Mouse (Mus musculus) ovary, postnatal 10 days (tissue): Measurements from ENCODE around the gene Hmbs.

ENCODE experiments used
- DNase-seq: peaks from one replicate; pipeline ENCODE4 v3.0.0; 2022; ENCODE audit warnings: low spot score

The Hmbs gene

DNA sequence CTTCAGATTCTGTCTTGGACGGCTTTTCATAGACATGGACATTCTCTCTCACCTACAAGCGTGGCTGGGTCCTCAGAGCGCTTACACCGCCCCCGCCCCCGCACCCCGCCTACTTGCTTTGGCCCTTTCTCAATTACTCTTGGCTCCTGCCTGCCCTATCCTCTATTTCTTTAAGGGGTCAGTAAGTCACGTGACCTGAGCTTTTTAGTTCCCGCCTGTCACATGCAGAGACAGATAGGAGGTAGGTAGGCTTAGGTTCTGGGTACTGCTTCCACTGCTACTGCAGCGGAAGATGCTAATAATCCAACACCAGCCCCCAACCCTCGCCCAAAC lies 55.1 kb downstream of the Hmbs start:
- no peak for DNase-seq

DNA sequence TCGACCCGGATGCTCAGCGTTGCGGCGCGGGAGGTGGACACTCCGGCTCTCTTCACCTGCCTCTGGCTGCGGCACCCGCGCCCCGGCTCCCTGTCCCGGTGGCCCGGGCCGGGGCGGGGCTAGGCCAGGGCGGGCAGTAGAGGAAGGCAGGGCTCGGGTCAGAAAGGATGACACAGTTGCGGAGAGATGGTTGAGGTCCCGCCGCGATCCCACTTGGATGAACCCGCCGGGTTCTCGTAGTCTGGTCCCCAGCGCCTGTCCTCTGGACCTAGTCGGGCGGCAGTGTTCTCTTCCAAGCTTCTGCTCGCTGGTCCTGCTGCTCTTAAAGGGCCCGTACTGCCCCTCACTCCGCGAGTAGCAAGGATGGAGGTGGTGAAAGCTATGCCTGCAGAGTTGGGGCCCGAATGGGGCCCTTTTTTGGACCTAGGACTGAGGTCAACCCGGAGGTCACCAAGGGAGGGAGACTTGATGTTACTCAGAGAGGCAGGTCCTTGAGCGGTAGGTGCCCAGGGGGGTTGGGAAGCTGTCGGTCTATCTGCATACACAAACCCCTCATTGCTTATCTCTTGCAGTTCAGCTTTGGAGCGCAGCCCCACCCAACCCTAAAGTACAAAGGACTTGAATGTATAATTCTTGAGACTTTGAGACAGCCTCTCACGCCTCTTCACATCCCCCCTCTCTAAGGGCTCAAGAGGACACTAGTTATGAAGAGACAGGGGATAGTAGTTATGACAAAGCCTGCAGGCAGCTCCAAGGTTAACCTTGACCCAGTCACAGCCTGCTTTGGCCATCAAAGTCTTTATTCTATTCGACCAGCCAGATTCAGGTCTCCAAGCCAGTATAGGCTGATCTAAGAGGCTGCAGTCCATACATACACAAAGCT lies 55.7 kb downstream of the Hmbs start, which contains the start of gene Abcg4:
Abcg4 (minus strand) TSS at position 540 of the 883 bp plus-strand sequence.
- DNase-seq: no peak

DNA sequence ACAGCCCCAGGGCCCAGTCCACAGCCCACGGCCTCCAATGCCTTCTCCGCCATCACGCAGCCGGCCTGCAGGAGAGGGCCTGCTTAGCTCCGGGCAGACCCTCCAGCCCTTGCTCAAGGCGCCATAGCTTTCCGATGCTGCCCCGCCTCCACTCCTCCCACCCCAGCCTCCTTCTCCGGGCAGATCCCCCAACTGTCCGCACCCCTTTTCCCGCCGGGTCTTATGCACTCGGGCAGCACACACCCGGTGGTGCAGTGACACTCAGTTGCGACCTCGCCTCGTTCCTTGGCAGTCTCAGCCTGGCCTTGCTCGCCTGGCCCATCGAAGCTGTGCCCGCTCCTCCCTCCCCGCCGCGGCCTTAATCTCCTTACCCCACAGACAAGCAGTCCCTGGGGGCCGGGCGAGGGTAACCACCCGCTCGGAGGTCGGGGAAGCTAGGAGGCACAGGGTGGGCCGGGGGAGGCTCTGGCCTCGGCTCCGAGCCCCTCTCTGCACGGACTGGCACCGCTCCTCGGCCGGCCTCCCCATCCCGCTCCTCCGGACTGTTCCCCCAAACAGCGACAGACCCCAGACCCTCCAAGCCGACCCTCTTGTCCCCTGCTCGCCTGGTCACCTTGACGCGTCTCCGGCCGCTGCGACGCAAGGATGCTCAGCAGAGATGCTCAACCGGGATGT lies 56.5 kb downstream of the Hmbs start:
- no peak for DNase-seq

DNA sequence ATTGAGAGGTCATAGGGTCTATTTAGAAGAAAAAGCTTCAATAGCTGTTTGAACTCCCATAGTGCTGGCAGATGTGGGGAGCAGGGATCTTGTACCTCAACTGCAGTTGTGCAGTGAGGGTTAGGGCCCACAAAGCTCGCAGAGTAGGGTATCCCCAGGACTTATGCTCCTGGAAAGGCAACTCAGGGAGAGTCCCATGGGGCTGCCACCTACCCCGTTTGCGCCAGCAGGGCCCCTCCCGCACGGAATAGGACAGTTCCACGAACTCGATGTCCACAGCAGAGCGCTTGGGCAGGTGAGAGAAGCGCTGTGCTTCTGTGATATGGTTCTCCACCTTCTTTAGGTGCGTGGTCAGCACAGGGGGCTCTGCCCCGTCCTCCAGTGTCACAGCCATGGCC lies 57.0 kb downstream of the Hmbs start:
- no peak for DNase-seq
